Mouse (Mus musculus): ENCODE data around the gene Col11a2. TPM values are rescaled to one million over a fixed set of nuclear protein-coding genes. Genes with fewer than 3 reads are reported as not detected.

The Col11a2 gene
- polyA plus RNA-seq, 1 experiment, result 0.37 TPM

DNA sequence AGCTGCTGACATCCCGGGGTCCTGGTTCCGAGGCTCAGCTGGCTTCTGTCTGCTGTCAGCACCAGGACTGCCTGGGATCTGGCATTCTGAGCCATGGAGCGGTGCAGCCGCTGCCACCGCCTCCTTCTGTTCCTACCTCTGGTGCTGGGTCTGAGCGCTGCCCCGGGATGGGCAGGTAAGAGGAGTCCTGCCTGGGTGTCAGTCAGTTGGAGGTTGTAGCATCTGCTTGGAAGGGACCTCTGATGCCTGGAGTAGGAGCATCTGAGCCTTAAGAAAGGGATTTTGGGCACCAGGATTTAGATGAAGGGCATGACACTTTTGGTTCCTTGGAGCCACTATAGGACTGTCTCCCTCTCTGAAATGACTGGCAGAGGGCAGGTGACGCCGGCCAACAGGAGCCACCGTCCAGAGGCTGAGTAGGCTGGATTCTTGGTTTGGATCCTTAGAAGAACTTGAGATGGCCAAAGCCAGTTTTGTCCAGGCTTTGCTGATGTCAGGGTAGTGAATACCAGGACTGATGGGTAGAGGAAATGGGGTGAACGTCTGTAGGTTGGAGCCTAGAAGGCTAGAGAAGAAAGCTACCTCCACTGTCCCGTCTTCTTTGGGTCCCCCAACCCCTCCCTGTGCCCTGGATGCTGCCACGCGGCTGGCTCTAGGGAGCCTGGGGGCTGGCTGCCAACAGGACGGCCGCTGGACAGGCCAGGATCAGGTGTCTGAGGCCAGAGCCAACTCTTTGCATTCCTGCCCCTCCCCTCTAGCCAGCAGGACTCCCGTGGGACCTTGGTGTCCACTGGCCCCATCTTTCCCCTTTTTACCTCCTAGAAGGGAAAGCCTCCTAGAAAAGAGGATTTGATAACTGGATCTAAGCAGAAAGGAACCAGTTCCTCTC lies 569 bp downstream of the Col11a2 start:
- Histone ChIP-seq H3K27ac (ENCODE audit: insufficient read depth, low read length) (no peak overlapping the region), H3K4me3 (ENCODE audit: insufficient read depth, low read length) (no peak overlapping the region), H3K4me1 (ENCODE audit: control insufficient read depth, insufficient read depth, low read length) (no peaks in the 10 kb centered on the region)
- TF ChIP-seq POLR2A (IDR thresholded peaks at IDR 0.05; ENCODE audit: low read depth, low read length) (no peak), CTCF (IDR thresholded peaks at IDR 0.05; ENCODE audit: borderline replicate concordance, insufficient read depth, low read length) (no peak)

DNA sequence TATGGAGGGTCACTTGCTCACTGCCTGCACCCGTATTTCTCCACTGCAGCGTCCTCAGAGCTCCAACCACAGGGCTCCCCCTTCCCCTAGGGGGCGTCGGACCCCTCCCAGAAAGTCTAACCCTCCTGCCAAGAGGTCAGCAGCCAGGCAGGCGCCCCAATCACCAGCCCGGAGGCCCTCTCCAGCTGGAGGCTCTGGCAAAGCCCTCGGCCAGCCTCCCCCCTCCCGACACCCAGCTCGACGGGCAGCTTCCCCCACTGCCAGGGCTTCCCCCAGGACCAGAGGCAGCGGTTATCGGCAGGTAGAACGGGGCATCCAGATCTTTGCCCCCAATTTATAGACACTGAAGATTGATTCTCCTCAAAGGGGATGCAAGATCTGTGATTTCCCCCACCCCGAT lies 6.7 kb downstream of the Col11a2 start:
- no peaks in the 10 kb centered on the region for H3K4me1 ChIP-seq (ENCODE audit: control insufficient read depth, insufficient read depth, low read length)
- no peak overlapping the region for H3K4me3 ChIP-seq (ENCODE audit: insufficient read depth, low read length)
- TF ChIP-seq POLR2A (IDR thresholded peaks at IDR 0.05; ENCODE audit: low read depth, low read length), result no peak
- TF ChIP-seq CTCF (IDR thresholded peaks at IDR 0.05; ENCODE audit: borderline replicate concordance, insufficient read depth, low read length), result no peak
- H3K27ac ChIP-seq (ENCODE audit: insufficient read depth, low read length), result no peak overlapping the region

DNA sequence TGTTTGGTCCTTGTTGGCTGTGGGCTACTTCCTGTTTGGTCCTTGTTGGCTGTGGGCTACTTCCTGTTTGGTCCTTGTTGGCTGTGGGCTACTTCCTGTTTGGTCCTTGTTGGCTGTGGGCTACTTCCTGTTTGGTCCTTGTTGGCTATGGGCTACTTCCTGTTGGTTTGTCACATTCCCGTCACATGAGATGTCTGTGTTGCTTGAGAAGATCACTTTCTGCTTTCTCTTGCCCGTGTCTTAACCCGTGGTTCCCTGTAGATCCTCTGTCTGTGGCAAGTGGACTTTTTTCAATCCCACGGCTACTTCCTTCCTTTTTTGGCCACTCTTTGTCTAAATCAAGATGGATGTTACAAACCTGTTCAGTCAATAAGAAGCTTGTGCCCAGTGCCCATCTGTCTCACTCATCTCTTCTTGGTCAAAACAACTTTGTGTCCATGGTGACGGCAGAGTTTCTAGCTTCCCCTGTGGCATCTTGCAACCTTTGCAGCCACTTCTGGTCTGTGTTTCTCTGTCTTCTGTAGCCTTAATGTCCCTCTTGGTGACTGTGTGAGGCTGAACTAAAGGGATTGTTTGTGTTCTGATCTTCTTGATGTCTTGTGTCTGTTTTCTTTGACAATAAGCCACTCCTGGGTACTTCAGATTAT lies 8.3 kb downstream of the Col11a2 start:
- Histone ChIP-seq H3K4me3 (ENCODE audit: insufficient read depth, low read length) (no peak overlapping the region), H3K27ac (ENCODE audit: insufficient read depth, low read length) (no peak overlapping the region), H3K4me1 (ENCODE audit: control insufficient read depth, insufficient read depth, low read length) (no peaks in the 10 kb centered on the region)
- TF ChIP-seq CTCF (IDR thresholded peaks at IDR 0.05; ENCODE audit: borderline replicate concordance, insufficient read depth, low read length), result no peak
- no peak for TF ChIP-seq POLR2A (IDR thresholded peaks at IDR 0.05; ENCODE audit: low read depth, low read length)

DNA sequence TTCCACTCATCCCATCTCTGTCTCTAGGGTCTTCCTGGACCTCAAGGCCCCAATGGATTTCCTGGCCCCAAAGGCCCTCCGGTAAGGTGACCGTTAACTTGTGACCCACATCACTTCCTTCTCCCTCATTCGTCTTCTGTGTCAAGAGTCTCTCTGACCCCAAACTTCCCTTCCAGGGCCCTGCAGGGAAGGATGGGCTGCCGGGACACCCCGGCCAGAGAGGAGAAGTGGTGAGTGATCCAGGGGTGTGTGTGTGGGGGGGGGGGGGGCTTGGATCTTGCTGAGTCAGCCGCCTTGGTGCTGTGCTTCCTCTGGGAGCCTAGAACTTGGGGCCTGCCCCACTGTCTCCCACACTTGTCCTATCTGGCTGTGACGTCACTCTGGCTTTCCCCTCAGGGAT lies 18.0 kb downstream of the Col11a2 start:
- Histone ChIP-seq H3K4me3 (ENCODE audit: insufficient read depth, low read length) (no peak overlapping the region), H3K27ac (ENCODE audit: insufficient read depth, low read length) (no peak overlapping the region), H3K4me1 (ENCODE audit: control insufficient read depth, insufficient read depth, low read length) (no peaks in the 10 kb centered on the region)
- TF ChIP-seq POLR2A (IDR thresholded peaks at IDR 0.05; ENCODE audit: low read depth, low read length) (no peak), CTCF (IDR thresholded peaks at IDR 0.05; ENCODE audit: borderline replicate concordance, insufficient read depth, low read length) (no peak)

DNA sequence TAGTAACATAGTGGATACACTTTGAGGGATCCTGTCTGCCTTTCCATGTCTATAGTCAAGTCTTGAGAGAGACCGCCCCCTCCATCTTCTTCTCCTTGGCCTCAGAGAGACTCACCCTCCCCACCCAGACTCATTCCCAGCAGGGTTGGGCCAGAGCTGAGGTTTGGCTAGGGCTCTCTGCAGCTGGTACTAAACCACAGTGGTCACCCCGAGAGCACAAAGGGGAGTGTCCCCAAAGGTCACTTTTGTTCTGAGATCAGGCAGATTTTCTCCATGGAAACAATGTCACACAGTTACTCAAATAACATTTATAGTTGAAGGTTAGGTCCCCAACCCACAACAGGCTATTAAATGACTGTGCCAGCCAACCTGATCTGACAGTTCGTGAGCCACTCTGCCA lies 29.6 kb downstream of the Col11a2 start:
- TF ChIP-seq CTCF (IDR thresholded peaks at IDR 0.05; ENCODE audit: borderline replicate concordance, insufficient read depth, low read length) (no peak), POLR2A (IDR thresholded peaks at IDR 0.05; ENCODE audit: low read depth, low read length) (no peak)
- H3K27ac ChIP-seq (ENCODE audit: insufficient read depth, low read length), result no peak overlapping the region
- no peaks in the 10 kb centered on the region for H3K4me1 ChIP-seq (ENCODE audit: control insufficient read depth, insufficient read depth, low read length)
- no peak overlapping the region for H3K4me3 ChIP-seq (ENCODE audit: insufficient read depth, low read length)

DNA sequence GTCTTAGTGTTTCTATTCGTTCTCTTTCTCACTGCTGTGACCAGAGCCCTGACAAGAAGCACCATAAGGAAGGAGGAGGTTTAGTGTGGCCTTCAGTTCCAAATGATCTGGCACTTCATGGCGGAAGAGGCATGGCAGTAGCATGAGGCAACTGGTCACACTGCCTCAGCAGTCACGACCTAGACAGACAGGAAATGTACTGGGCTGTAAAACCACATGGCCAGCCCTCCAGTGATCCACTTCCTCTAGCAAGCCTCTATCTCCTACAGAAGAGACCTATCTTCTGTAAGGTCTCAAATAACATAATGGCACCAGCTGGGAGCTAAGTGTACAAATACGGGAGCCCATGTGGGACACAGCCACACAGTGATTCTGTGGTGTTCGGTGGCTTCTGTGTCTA lies 32.9 kb downstream of the Col11a2 start:
- H3K4me1 ChIP-seq (ENCODE audit: control insufficient read depth, insufficient read depth, low read length), result no peaks in the 10 kb centered on the region; the same call in 1 of the 2 replicates
- no peak overlapping the region for H3K27ac ChIP-seq (ENCODE audit: insufficient read depth, low read length)
- no peak for TF ChIP-seq POLR2A (IDR thresholded peaks at IDR 0.05; ENCODE audit: low read depth, low read length)
- no peak for TF ChIP-seq CTCF (IDR thresholded peaks at IDR 0.05; ENCODE audit: borderline replicate concordance, insufficient read depth, low read length)
- no peak overlapping the region for H3K4me3 ChIP-seq (ENCODE audit: insufficient read depth, low read length)

DNA sequence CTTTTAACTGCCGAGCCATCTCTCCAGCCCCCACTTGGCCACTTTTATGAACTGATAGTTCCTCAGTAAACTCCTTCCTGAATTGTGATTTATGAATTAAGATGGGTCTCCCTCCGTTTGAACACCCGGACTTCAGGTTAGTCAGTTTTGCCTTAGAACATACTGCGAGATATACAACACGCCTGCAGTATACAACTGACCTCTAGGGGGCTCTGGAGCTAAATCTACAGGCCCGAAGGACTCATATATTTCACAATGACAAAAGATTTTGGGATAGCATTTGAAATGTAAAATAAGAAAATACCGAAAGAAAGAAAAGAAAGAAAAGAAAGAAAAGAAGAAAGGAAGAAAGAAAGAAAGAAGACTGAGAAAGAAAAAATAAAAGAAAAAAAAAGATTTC lies 36.0 kb downstream of the Col11a2 start:
- no peak overlapping the region for H3K27ac ChIP-seq (ENCODE audit: insufficient read depth, low read length)
- TF ChIP-seq POLR2A (IDR thresholded peaks at IDR 0.05; ENCODE audit: low read depth, low read length) (no peak), CTCF (IDR thresholded peaks at IDR 0.05; ENCODE audit: borderline replicate concordance, insufficient read depth, low read length) (no peak)
- no peaks in the 10 kb centered on the region; the same call in 1 of the 2 replicates for H3K4me1 ChIP-seq (ENCODE audit: control insufficient read depth, insufficient read depth, low read length)
- no peak overlapping the region for H3K4me3 ChIP-seq (ENCODE audit: insufficient read depth, low read length)

DNA sequence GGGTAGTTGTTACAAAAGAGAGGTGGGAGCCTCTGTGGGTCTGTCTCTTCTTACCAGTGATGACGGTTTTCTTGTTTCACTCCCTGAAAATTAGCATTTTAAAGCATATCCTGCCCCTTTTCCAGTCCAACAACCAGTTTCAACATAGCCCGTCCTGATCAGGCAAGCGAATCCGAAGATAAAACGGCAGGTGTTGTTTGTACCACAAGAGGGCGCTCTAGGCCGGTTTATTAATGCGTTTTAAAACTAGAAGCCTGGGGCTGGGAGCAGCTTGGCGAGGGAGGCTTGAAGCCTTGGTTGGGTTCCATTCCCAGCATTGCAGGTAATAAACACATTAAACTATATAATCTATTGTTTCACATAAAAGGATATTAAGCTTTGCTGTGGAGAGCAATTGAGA lies 38.3 kb downstream of the Col11a2 start:
- no peak for TF ChIP-seq POLR2A (IDR thresholded peaks at IDR 0.05; ENCODE audit: low read depth, low read length)
- no peak for TF ChIP-seq CTCF (IDR thresholded peaks at IDR 0.05; ENCODE audit: borderline replicate concordance, insufficient read depth, low read length)
- no peak overlapping the region for H3K27ac ChIP-seq (ENCODE audit: insufficient read depth, low read length)
- H3K4me1 ChIP-seq (ENCODE audit: control insufficient read depth, insufficient read depth, low read length), result no peaks in the 10 kb centered on the region; the same call in 1 of the 2 replicates
- no peak overlapping the region for H3K4me3 ChIP-seq (ENCODE audit: insufficient read depth, low read length)

DNA sequence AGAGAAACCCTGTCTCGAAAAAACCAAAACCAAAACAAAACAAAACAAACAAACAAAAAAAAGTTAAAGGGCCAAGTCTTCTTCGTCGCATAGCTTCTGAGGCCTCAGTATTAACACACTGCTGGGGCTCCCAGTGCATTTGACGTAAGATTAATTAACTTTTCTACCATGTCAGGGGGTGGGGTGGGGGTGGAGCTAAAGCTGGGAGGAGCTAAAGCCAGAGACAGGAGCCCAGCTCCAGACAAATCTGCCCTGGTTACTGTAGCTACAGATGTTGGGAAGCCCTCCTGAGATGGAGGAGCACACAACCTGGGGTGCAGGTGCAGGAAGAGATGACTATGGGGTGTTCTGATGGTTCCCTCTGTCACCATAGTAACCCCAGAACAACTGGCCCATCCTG lies 38.9 kb downstream of the Col11a2 start:
- TF ChIP-seq CTCF (IDR thresholded peaks at IDR 0.05; ENCODE audit: borderline replicate concordance, insufficient read depth, low read length) (no peak), POLR2A (IDR thresholded peaks at IDR 0.05; ENCODE audit: low read depth, low read length) (no peak)
- H3K4me3 ChIP-seq (ENCODE audit: insufficient read depth, low read length), result no peak overlapping the region
- no peak overlapping the region for H3K27ac ChIP-seq (ENCODE audit: insufficient read depth, low read length)
- no peaks in the 10 kb centered on the region; the same call in 1 of the 2 replicates for H3K4me1 ChIP-seq (ENCODE audit: control insufficient read depth, insufficient read depth, low read length)

DNA sequence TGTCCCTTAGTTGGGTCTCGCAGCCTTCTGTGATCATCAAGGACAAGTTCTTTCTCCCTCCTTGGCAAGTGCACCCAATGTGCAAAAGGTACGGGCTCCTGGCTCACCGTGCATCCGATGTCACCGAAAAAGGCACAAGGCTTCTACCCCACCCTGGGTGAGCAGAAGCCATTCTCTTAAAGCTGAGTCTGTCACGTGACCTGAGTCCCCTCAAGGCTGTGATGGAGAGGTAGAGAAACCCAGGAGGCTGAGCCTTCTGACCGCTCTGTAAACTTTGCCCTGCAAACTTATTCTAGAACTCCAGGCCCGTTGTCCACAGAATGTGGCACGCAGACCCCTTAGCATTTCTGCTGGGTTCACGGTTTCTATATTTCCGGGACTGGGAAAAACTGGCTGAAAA lies 39.8 kb downstream of the Col11a2 start:
- TF ChIP-seq POLR2A (IDR thresholded peaks at IDR 0.05; ENCODE audit: low read depth, low read length) (no peak), CTCF (IDR thresholded peaks at IDR 0.05; ENCODE audit: borderline replicate concordance, insufficient read depth, low read length) (no peak)
- Histone ChIP-seq H3K4me3 (ENCODE audit: insufficient read depth, low read length) (no peak overlapping the region), H3K4me1 (ENCODE audit: control insufficient read depth, insufficient read depth, low read length) (no peaks in the 10 kb centered on the region; the same call in 1 of the 2 replicates), H3K27ac (ENCODE audit: insufficient read depth, low read length) (no peak overlapping the region)
